Mouse (Mus musculus) myocyte (in vitro differentiated cells): Measurements from ENCODE around the gene Supt3. TPM values are rescaled to one million over a fixed set of nuclear protein-coding genes. Genes with fewer than 3 reads are reported as not detected.

Source experiments
- H3K27me3 ChIP-seq: one replicate; pipeline ENCODE4 v1.6.1; 2011; ENCODE audit not compliant: control insufficient read depth, insufficient read depth, insufficient read length
- H3K36me3 ChIP-seq: one replicate; pipeline ENCODE4 v1.6.1; 2011; ENCODE audit not compliant: control insufficient read depth, insufficient read depth
- H3K4me2 ChIP-seq: one replicate; pipeline ENCODE4 v1.6.1; 2011; ENCODE audit warnings: low read depth, control low read depth
- H3K4me3 ChIP-seq: one replicate; pipeline ENCODE4 v1.5.1; 2011; ENCODE audit warnings: mild to moderate bottlenecking, control low read depth, moderate library complexity
- H3K79me2 ChIP-seq: one replicate; pipeline ENCODE4 v1.6.1; 2011; ENCODE audit not compliant: control insufficient read depth, insufficient read depth
- H3ac ChIP-seq: one replicate; pipeline ENCODE4 v1.6.1; 2011; ENCODE audit not compliant: control insufficient read depth, insufficient read length
- CEBPB ChIP-seq: IDR thresholded peaks from 2 replicates; pipeline ENCODE4 v1.6.1; 2011; ENCODE audit warnings: mild to moderate bottlenecking, moderate library complexity; ENCODE audit not compliant: poor library complexity, insufficient read depth, severe bottlenecking
- E2F4 ChIP-seq: IDR thresholded peaks from one replicate; pipeline ENCODE4 v1.6.1; 2011; ENCODE audit warnings: mild to moderate bottlenecking, control low read depth, moderate library complexity; ENCODE audit not compliant: insufficient read depth
- MAX ChIP-seq: IDR thresholded peaks from one replicate; pipeline ENCODE4 v1.6.1; 2011; ENCODE audit warnings: low read depth, mild to moderate bottlenecking, control low read depth
- MYOD1 ChIP-seq, 3 experiments: IDR thresholded peaks; one replicate each; pipeline ENCODE4 v1.6.1; 2011; ENCODE audit warnings: control low read depth in 2 of 3, low read depth in 2 of 3, mild to moderate bottlenecking in 2 of 3, moderate library complexity in 1 of 3; ENCODE audit not compliant: insufficient read length in 2 of 3, control insufficient read depth in 1 of 3
- MYOG ChIP-seq, 3 experiments: IDR thresholded peaks; one replicate each; pipeline ENCODE4 v1.6.1; 2011; ENCODE audit warnings: control low read depth in 2 of 3, low read depth in 2 of 3, mild to moderate bottlenecking in 2 of 3; ENCODE audit not compliant: insufficient read length in 2 of 3, control insufficient read depth in 1 of 3, insufficient read depth in 1 of 3
- POLR2A ChIP-seq: IDR thresholded peaks from one replicate; pipeline ENCODE4 v1.6.1; 2011; ENCODE audit warnings: low read depth, mild to moderate bottlenecking, control low read depth, moderate library complexity; ENCODE audit not compliant: insufficient read length
- POLR2AphosphoS2 ChIP-seq: IDR thresholded peaks from one replicate; pipeline ENCODE4 v1.6.1; 2011; ENCODE audit warnings: low read depth, control low read depth; ENCODE audit not compliant: insufficient read length
- REST ChIP-seq: IDR thresholded peaks from one replicate; pipeline ENCODE4 v1.6.1; 2011; ENCODE audit warnings: mild to moderate bottlenecking, control low read depth, moderate library complexity; ENCODE audit not compliant: insufficient read depth, insufficient read length
- SRF ChIP-seq: IDR thresholded peaks from one replicate; pipeline ENCODE4 v1.6.1; 2011; ENCODE audit warnings: low read depth; ENCODE audit not compliant: control insufficient read depth, insufficient read length
- TCF12 ChIP-seq: IDR thresholded peaks from one replicate; pipeline ENCODE4 v1.6.1; 2011; ENCODE audit warnings: mild to moderate bottlenecking, control low read depth; ENCODE audit not compliant: poor library complexity, insufficient read depth, severe bottlenecking
- TCF3 ChIP-seq: IDR thresholded peaks from one replicate; pipeline ENCODE4 v1.6.1; 2011; ENCODE audit warnings: low read depth, control low read depth; ENCODE audit not compliant: insufficient read length
- USF1 ChIP-seq: IDR thresholded peaks from one replicate; pipeline ENCODE4 v1.6.1; 2011; ENCODE audit warnings: low read depth, mild to moderate bottlenecking, control low read depth, moderate library complexity
- polyA plus RNA-seq: library from polyadenylated mRNA; unstranded; fragments of >200 nt; fragmentation: generic; extraction: Trizol; gene quantifications from one replicate; pipeline ENCODE4 v1.2.1, GENCODE M21; 2012; ENCODE audit warnings: missing spikeins

The Supt3 gene
- polyA plus RNA-seq, 1 experiment, result 30.9 TPM

DNA sequence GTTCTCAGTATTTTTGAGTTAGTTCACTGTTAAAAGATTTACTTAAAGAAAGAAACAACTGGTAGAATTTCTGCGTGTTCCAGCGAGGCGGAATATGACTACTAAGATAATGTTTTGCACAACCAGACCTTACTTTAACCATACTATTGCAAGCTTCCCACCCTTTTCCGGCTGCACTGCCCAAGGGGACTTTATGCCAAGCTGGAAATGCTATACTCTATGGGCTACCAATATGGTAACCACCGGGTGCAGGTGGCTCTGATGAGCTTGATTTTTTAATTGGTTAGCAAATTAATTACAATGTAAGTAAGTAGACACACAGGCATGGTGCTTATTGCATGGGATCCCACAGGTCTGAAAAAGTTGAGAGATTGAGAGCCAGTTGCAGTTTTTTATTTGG, 1.2 kb downstream of the Supt3 start:
- Histone ChIP-seq H3K4me2 (peak overlapping the region; percentile 93), H3K36me3 (no peaks in the 10 kb centered on the region), H3K27me3 (no peaks in the 10 kb centered on the region), H3K4me3 (peak overlapping the region; percentile 49), H3K79me2 (no peaks in the 10 kb centered on the region), H3ac (no peak overlapping the region)
- TF ChIP-seq CEBPB, result no peak
- no peak for TF ChIP-seq TCF12
- no peak for TF ChIP-seq TCF3
- no peak for TF ChIP-seq MYOG (IDR thresholded peaks at IDR 0.05; ENCODE audit: control insufficient read depth in 1 of 3, insufficient read depth in 1 of 3, insufficient read length in 2 of 3, low read depth in 2 of 3)
- no peak for TF ChIP-seq SRF
- TF ChIP-seq POLR2AphosphoS2, result no peak
- TF ChIP-seq REST, result no peak
- TF ChIP-seq MAX, result no peak
- no peak for TF ChIP-seq USF1
- no peak for TF ChIP-seq E2F4
- no peak for TF ChIP-seq MYOD1 (IDR thresholded peaks at IDR 0.05; ENCODE audit: control insufficient read depth in 1 of 3, insufficient read length in 2 of 3, low read depth in 2 of 3)
- no peak for TF ChIP-seq POLR2A

DNA sequence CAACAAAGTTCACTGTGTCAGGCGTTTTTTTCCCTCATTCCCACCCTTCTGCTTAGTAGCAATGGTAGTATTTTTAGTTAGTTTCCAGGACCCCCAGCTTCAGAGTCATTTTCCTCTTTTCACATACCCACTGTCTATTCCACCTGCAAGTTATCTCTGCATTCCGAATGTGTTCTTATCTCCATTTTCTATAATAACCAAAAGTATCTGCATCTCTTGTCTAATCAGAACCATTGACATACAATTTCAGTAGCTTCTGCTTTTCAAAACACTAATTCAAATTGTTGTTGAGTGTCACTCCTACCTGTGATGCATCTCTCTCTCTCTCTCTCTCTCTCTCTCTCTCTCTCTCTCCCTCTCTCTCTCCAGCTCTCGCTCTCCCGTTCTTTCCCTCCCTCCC, 3.4 kb downstream of the Supt3 start:
- Histone ChIP-seq H3K36me3 (no peaks in the 10 kb centered on the region), H3K4me2 (no peak overlapping the region), H3K4me3 (no peak overlapping the region), H3K27me3 (no peaks in the 10 kb centered on the region), H3ac (no peak overlapping the region), H3K79me2 (no peaks in the 10 kb centered on the region)
- TF ChIP-seq E2F4, result no peak
- TF ChIP-seq MYOD1 (IDR thresholded peaks at IDR 0.05; ENCODE audit: control insufficient read depth in 1 of 3, insufficient read length in 2 of 3, low read depth in 2 of 3), result no peak
- TF ChIP-seq REST, result no peak
- no peak for TF ChIP-seq SRF
- TF ChIP-seq POLR2A, result no peak
- TF ChIP-seq USF1, result no peak
- no peak for TF ChIP-seq MYOG (IDR thresholded peaks at IDR 0.05; ENCODE audit: control insufficient read depth in 1 of 3, insufficient read depth in 1 of 3, insufficient read length in 2 of 3, low read depth in 2 of 3)
- no peak for TF ChIP-seq MAX
- TF ChIP-seq CEBPB, result no peak
- no peak for TF ChIP-seq TCF3
- no peak for TF ChIP-seq TCF12

DNA sequence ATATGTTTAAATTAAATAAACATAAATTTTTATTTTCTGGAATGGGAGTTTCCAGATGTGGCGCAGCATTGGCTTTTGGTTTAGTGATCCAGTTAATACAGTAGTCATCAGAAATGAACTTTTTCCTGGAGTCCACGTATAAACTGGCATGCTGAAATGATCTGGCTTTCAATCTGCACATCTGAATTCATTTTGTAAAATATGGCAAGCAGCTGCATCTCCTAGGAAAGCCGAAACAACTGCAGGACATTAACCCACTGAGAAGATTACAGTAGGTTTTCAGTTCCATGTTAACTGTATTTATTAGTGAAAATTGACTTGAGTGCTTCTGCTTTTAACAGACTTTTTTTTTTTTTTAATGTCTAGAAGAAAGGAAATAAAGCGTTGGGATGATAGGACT, 5.4 kb downstream of the Supt3 start:
- Histone ChIP-seq H3K4me3 (no peak overlapping the region), H3K27me3 (no peaks in the 10 kb centered on the region), H3K79me2 (peaks cover 4% of the 10 kb centered on the region), H3K36me3 (no peaks in the 10 kb centered on the region), H3K4me2 (no peak overlapping the region), H3ac (no peak overlapping the region)
- TF ChIP-seq POLR2A, result no peak
- TF ChIP-seq MYOG (IDR thresholded peaks at IDR 0.05; ENCODE audit: control insufficient read depth in 1 of 3, insufficient read depth in 1 of 3, insufficient read length in 2 of 3, low read depth in 2 of 3), result no peak
- no peak for TF ChIP-seq REST
- TF ChIP-seq SRF, result no peak
- TF ChIP-seq POLR2AphosphoS2, result no peak

DNA sequence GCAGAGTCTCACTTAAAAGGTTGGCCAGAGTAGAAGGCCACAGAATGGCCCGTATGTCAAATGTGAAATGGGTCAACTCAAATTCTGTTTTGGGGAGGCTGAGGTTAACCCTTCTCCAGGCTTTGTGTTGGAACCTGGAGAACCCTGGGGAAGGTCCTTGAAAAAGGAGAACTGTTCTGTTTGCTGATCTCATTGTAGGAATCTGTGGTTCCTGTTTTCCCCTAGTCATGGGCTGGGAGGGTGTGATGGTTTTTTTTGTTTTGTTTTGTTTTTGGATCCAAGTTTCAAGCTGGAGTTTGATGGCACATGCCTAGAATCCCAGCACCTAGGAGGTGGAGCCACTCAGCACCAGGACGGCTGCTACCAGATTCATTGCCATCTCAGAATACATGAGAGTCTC, 6.2 kb downstream of the Supt3 start:
- Histone ChIP-seq H3K4me2 (no peak overlapping the region), H3ac (no peak overlapping the region), H3K79me2 (peaks cover 4% of the 10 kb centered on the region), H3K27me3 (no peaks in the 10 kb centered on the region), H3K4me3 (no peak overlapping the region), H3K36me3 (no peaks in the 10 kb centered on the region)
- TF ChIP-seq E2F4 (no peak), SRF (no peak), POLR2A (no peak), MYOD1 (IDR thresholded peaks at IDR 0.05; ENCODE audit: control insufficient read depth in 1 of 3, insufficient read length in 2 of 3, low read depth in 2 of 3) (no peak), USF1 (no peak), REST (no peak), MYOG (IDR thresholded peaks at IDR 0.05; ENCODE audit: control insufficient read depth in 1 of 3, insufficient read depth in 1 of 3, insufficient read length in 2 of 3, low read depth in 2 of 3) (no peak), TCF12 (no peak), MAX (no peak), CEBPB (no peak), TCF3 (no peak), POLR2AphosphoS2 (no peak)

DNA sequence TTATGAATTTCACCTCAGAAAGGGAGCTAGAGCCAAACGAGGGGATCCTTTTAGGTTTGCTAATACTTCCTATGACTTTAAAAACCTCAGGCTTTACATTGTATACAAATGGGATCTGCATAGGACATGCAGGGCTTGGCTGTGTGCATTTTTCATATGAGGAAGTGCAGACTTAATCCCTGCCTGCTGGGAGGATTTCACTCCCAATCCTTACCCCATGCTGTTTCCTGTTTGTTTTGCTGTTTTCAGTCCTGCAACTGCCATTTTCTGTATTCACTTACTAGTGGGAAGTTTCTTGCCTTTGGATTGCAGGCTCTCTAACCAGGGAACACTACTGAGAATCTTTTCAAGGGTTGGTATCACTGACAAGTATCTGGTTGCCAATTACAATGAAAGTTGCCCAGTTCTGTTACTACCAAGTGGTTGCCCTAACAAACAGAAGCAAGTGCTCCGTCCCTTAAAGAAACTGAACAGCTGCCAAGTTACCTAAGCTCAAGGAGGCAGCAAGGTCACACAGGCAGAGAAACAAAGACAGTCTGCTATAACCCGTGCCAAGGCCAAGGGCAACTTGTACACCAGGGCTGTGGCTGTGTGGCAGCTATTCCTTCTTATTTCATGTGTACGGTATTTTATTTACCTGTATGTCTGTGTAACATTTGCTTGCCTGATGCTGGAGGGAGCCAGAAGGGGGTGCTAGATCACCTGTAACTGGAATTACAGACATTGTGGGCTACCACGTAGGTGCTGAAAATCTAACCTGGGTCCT, 12.2 kb downstream of the Supt3 start:
- TF ChIP-seq REST, result no peak
- no peak for TF ChIP-seq SRF
- no peak for TF ChIP-seq POLR2A
- no peak for TF ChIP-seq POLR2AphosphoS2
- no peak for TF ChIP-seq MYOG (IDR thresholded peaks at IDR 0.05; ENCODE audit: control insufficient read depth in 1 of 3, insufficient read depth in 1 of 3, insufficient read length in 2 of 3, low read depth in 2 of 3)
- TF ChIP-seq MAX, result no peak
- TF ChIP-seq MYOD1 (IDR thresholded peaks at IDR 0.05; ENCODE audit: control insufficient read depth in 1 of 3, insufficient read length in 2 of 3, low read depth in 2 of 3), result no peak
- TF ChIP-seq E2F4, result no peak
- no peak for TF ChIP-seq TCF12
- no peak for TF ChIP-seq TCF3
- TF ChIP-seq CEBPB, result no peak
- no peak for TF ChIP-seq USF1
- Histone ChIP-seq H3K79me2 (peaks cover 4% of the 10 kb centered on the region), H3ac (no peak overlapping the region), H3K4me2 (no peak overlapping the region), H3K36me3 (no peaks in the 10 kb centered on the region), H3K4me3 (no peak overlapping the region), H3K27me3 (no peaks in the 10 kb centered on the region)
